Mouse (Mus musculus) limb, embryonic 13.5 days (tissue): ENCODE results near the gene Elmo2. TPM values are rescaled to one million over a fixed set of nuclear protein-coding genes. Genes with fewer than 3 reads are reported as not detected.

Experiments
- ATAC-seq: fragments of 200-750 bp; cut with Nextera tagmentation; 2 replicates; pipeline ENCODE4 v1.8.0; 2017; ENCODE audit warnings: low read depth, moderate number of reproducible peaks, moderate TSS enrichment; ENCODE audit not compliant: low FRiP score
- H3K27ac ChIP-seq: fragments of 300-500 bp; sonication (generic); 2 replicates; pipeline ENCODE4 v1.5.1; 2015; ENCODE audit warnings: inconsistent platforms, mild to moderate bottlenecking, moderate library complexity
- H3K27me3 ChIP-seq: fragments of 300-500 bp; sonication (generic); 2 replicates; pipeline ENCODE4 v1.6.1; 2015; ENCODE audit warnings: mild to moderate bottlenecking, inconsistent platforms
- H3K36me3 ChIP-seq: fragments of 300-500 bp; sonication (generic); 2 replicates; pipeline ENCODE4 v1.6.1; 2015; ENCODE audit warnings: inconsistent platforms, mild to moderate bottlenecking, moderate library complexity
- H3K4me1 ChIP-seq: fragments of 300-500 bp; sonication (generic); 2 replicates; pipeline ENCODE4 v1.6.1; 2015; ENCODE audit warnings: inconsistent platforms
- H3K4me2 ChIP-seq: fragments of 300-500 bp; sonication (generic); replicated peaks from 2 replicates; pipeline ENCODE4 v1.6.1; 2015; ENCODE audit warnings: inconsistent platforms, mild to moderate bottlenecking, moderate library complexity
- H3K4me3 ChIP-seq: fragments of 300-500 bp; sonication (generic); 2 replicates; pipeline ENCODE4 v1.5.1; 2015; ENCODE audit warnings: moderate library complexity, mild to moderate bottlenecking, inconsistent platforms
- H3K9ac ChIP-seq: fragments of 300-500 bp; sonication (generic); 2 replicates; pipeline ENCODE4 v1.6.1; 2015; ENCODE audit warnings: mild to moderate bottlenecking, inconsistent platforms
- H3K9me3 ChIP-seq: fragments of 300-500 bp; sonication (generic); 2 replicates; pipeline ENCODE4 v1.6.1; 2016; ENCODE audit warnings: inconsistent platforms
- WGBS: fragments of 180-500 bp; shearing (Covaris S2); methylation state at CpG from one replicate; pipeline ENCODE4 v1.1.7; 2015; 5-methylcytosine and 5-hydroxymethylcytosine counted together
- polyA plus RNA-seq: library from polyadenylated mRNA; unstranded; fragments of >200 nt; fragmentation: Nextera tagmentation; extraction: Ambion mirVana; gene quantifications from 2 replicates; pipeline ENCODE4 v1.2.1, GENCODE M21; 2015

The Elmo2 gene
- polyA plus RNA-seq, 1 experiment from 2014 or later = 86.4 TPM

DNA sequence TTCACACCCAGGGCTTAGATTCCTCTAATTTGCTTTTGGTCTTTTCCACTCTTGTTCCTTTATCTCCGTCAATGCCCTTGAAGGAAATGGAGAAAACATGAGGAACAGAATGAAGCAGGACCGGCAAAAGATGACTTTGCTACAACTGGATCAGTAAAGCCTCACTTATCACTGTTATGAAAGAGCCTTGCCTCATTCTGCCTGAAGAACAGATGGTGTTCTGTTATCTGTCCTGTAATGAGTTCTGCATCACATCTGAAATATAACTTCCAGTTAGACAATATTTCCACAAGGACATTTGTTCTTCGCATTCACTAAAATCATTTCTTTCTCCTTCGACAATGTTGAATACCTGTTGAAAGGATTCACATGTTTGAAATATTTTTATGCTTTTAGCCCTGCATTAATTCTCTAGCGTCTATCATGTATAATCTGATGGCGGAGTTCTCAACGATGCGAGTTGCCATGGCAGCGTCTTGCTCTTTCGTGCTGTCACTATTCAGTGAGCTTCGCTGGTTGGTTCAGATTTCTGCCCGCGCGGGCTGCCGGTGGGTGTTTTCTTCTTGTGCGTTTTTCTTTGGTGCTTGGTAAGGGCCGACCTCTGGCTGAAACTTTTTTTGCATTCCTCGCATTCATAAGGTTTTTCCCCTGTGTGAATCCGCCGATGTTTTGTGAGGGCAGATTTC is 25.7 kb upstream of the Elmo2 start:
- ATAC-seq = no peak
- 91% methylated on average over 20 of the region's 20 CpGs for WGBS
- no peak overlapping the region for H3K4me2 ChIP-seq

DNA sequence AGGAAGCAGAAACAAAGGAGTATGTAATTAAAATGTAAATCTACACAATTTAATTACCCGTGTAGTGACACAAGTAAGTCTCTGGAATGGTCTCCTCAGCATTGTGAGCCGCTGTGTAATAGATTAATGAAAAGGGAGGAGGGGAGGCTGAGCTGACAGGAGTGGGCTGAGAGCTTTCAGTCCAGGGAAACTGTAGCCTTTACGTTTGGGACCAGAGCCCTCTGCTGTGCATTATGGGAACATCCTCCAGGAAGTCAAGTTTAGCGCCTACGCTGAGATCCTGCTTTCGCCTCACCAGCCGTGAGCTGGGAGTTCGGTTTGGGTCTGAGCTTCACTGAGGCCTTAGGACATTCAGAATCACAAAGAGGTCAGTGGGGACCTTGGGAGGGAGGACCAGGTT is 23.2 kb upstream of the Elmo2 start:
- no peak for ATAC-seq

More for the DNA sequence above, 25.7 kb upstream of the Elmo2 start:
- no peak overlapping the region for H3K27ac ChIP-seq
- H3K27me3 ChIP-seq = 0 out of 2 replicates have a peak, but pooled peaks cover 4% of the 10 kb centered on the region
- no peak overlapping the region for H3K9ac ChIP-seq
- no peaks in the 10 kb centered on the region for H3K36me3 ChIP-seq
- no peak overlapping the region for H3K4me3 ChIP-seq
- H3K4me1 ChIP-seq = 0 out of 2 replicates have a peak, but pooled peaks cover 3% of the 10 kb centered on the region
- H3K9me3 ChIP-seq = peaks cover 23% of the 10 kb centered on the region

DNA sequence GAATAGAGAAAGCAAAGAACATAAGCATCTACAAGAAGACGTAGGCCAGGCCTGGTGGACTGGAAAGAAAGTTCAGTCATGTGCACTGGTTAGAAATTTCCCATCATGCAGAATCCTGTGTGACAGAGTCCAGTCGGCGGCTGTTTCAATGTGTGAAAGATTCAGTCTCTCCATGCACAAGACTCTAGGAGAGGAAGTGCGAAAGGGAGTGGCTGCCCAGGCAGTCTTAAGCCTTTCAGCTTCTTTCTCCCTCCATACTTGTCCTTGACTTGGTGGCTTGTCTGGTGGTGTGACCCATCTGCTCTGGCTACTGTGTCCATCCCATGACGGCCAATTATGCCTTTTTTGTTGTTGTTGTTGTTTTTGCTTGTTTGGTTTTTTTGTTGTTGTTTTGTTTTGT is 19.9 kb upstream of the Elmo2 start:
- H3K9me3 ChIP-seq = no peaks in the 10 kb centered on the region
- WGBS = 91% methylated on average over 5 of the region's 5 CpGs
- no peak overlapping the region for H3K9ac ChIP-seq
- H3K27ac ChIP-seq = no peak overlapping the region
- no peak for ATAC-seq
- H3K27me3 ChIP-seq = 0 out of 2 replicates have a peak, but pooled peaks cover 4% of the 10 kb centered on the region
- H3K4me1 ChIP-seq = 0 out of 2 replicates have a peak, but pooled peaks cover 3% of the 10 kb centered on the region
- H3K36me3 ChIP-seq = no peaks in the 10 kb centered on the region
- no peak overlapping the region for H3K4me2 ChIP-seq
- no peak overlapping the region for H3K4me3 ChIP-seq

More for the DNA sequence above, 23.2 kb upstream of the Elmo2 start:
- H3K9me3 ChIP-seq = peaks cover 23% of the 10 kb centered on the region
- no peak overlapping the region for H3K4me2 ChIP-seq
- 0 out of 2 replicates have a peak, but pooled peaks cover 4% of the 10 kb centered on the region for H3K27me3 ChIP-seq
- H3K4me3 ChIP-seq = no peak overlapping the region
- 0 out of 2 replicates have a peak, but pooled peaks cover 3% of the 10 kb centered on the region for H3K4me1 ChIP-seq
- 26% methylated on average over 8 of the region's 8 CpGs for WGBS
- H3K36me3 ChIP-seq = no peaks in the 10 kb centered on the region
- H3K9ac ChIP-seq = no peak overlapping the region
- no peak overlapping the region for H3K27ac ChIP-seq

DNA sequence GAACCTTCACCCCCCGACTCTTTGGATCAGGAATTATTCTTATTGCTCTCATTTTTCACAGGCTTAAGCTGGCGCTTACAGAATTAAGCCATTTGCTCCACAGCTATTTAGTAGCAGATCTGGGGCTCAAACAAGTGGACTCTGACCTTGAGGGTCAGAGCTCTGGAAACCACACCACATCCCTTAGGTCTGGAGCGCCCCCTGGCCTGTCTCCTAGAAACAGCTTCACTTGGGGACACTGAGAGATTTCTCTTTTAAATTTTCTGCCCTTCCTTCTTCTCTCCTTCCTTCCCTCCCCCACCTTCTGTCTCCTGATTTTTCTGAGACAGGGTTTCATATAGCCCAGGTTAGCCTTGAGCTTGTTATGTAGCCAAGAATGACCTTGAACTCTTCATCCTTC is 10.9 kb upstream of the Elmo2 start:
- Histone ChIP-seq H3K36me3 (no peaks in the 10 kb centered on the region), H3K27ac (no peak overlapping the region)
- WGBS = 19% methylated on average over 3 of the region's 3 CpGs

DNA sequence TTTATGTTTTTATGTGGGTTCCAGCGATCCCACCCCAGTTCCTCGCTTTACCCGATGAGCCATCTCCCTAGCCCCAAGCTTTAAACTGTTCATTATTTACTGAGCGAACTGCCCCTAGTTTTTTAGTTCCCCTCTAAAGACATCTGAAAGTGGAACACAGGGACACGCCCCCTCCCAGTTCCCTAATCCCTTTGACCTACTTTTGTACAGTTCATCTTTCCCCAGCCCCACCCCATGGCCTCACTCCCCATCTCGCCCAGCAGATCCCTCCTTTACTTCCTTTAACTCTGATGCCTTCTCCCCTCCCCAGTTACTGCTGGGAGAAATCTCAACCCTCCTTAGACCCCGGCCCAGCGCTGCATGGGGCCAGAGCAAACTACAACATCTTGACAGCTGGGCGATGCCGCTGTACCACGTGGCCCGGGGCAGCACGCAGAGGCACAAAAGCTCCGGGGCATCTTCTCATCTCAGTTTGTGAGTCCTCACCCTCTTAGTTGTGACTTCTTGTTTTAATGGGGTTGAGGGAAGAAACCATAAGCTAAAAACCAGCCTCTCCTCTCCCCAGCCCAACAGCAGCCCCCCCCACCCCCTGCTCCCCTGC is 6.4 kb upstream of the Elmo2 start:
- H3K4me1 ChIP-seq = 0 out of 2 replicates have a peak, but pooled peaks cover 3% of the 10 kb centered on the region
- H3K4me3 ChIP-seq = no peak overlapping the region
- WGBS = 52% methylated on average over 14 of the region's 14 CpGs
- ATAC-seq = no peak
- peaks cover 3% of the 10 kb centered on the region; the same call in 1 of the 2 replicates for H3K9me3 ChIP-seq
- peaks cover 13% of the 10 kb centered on the region; the same call in 1 of the 2 replicates for H3K27me3 ChIP-seq
- H3K36me3 ChIP-seq = no peaks in the 10 kb centered on the region
- no peak overlapping the region for H3K27ac ChIP-seq
- no peak overlapping the region for H3K9ac ChIP-seq
- H3K4me2 ChIP-seq = no peak overlapping the region

More for the DNA sequence above, 10.9 kb upstream of the Elmo2 start:
- Histone ChIP-seq H3K9ac (no peak overlapping the region), H3K9me3 (no peaks in the 10 kb centered on the region), H3K4me2 (no peak overlapping the region), H3K4me3 (no peak overlapping the region), H3K27me3 (peaks cover 5% of the 10 kb centered on the region; the same call in 1 of the 2 replicates), H3K4me1 (0 out of 2 replicates have a peak, but pooled peaks cover 3% of the 10 kb centered on the region)
- ATAC-seq = no peak

DNA sequence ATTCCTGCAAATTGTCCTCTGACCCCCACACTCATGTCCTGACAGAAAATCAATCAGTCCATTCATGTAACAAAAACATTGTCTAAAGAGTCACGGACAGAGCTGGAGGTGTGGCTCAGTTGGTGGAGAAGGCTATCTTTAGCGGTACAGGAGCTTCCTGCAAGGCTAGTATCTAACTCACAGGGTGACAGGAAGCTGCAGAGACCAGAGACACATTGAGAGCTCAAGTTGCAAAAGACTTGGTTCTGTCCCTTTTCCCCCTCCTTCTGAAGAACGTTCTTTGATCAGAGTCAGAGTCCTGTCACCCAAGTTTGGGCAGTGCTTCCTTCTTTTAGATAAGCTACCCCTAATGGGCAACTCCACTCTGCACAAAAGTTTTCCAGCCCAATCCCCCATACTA is 3.4 kb upstream of the Elmo2 start:
- 39% methylated on average over 3 of the region's 3 CpGs for WGBS
- Histone ChIP-seq H3K9ac (no peak overlapping the region), H3K4me1 (peaks cover 22% of the 10 kb centered on the region), H3K27me3 (peaks cover 13% of the 10 kb centered on the region; the same call in 1 of the 2 replicates), H3K4me2 (no peak overlapping the region), H3K4me3 (no peak overlapping the region), H3K9me3 (peaks cover 3% of the 10 kb centered on the region; the same call in 1 of the 2 replicates), H3K27ac (no peak overlapping the region), H3K36me3 (no peaks in the 10 kb centered on the region)
- ATAC-seq = no peak

DNA sequence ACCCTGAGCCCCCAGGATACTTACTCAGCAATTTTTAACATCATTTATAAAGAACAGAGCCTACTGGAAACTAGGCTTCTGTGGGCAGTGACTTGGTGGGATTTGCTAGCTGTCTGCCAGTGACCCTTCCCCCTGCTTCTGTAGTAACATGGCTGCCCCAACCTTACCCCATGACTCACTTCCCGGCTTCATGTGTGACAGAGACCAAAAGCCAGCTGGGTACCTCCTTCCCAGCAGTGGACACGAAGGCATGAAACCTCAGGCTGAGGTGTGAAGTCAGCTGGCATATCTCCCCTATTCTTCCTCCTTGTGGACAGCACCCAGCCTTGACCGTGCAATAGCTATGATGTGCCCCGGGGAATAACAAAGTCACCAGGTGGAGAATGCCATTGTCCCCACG is 2.5 kb upstream of the Elmo2 start:
- Histone ChIP-seq H3K9me3 (peaks cover 3% of the 10 kb centered on the region; the same call in 1 of the 2 replicates), H3K27me3 (peaks cover 13% of the 10 kb centered on the region; the same call in 1 of the 2 replicates), H3K4me1 (peaks cover 31% of the 10 kb centered on the region), H3K27ac (no peak overlapping the region), H3K4me3 (no peak overlapping the region), H3K36me3 (0 out of 2 replicates have a peak, but pooled peaks cover under 1% of the 10 kb centered on the region), H3K9ac (no peak overlapping the region), H3K4me2 (no peak overlapping the region)
- no peak for ATAC-seq
- 71% methylated on average over 5 of the region's 5 CpGs for WGBS

DNA sequence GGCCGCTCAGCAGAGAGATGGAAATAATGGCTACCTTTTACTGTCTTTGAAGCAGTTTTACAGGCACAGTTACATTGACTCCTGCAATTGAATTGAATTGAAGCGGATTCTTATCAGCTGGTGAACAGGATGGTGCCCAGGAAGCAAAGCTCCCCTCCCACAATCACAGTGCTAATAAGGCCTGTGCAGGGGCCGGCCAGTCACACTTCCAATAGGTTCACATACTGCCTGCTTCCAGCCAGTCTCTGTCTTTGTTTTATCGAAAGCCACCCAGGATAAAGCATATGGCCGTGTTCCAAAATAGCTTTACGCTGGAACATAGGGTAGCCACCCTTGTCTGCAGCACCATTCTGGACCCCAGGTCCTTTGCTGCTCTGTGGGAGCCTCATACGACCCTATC is 1.1 kb upstream of the Elmo2 start:
- 43% methylated on average over 7 of the region's 7 CpGs for WGBS
- Histone ChIP-seq H3K4me1 (peaks cover 32% of the 10 kb centered on the region), H3K36me3 (0 out of 2 replicates have a peak, but pooled peaks cover 3% of the 10 kb centered on the region), H3K9me3 (peaks cover 3% of the 10 kb centered on the region; the same call in 1 of the 2 replicates), H3K27me3 (peaks cover 8% of the 10 kb centered on the region; the same call in 1 of the 2 replicates), H3K4me2 (peak overlapping the region; percentile 94), H3K4me3 (peak overlapping the region; percentile 94), H3K27ac (no peak overlapping the region), H3K9ac (peak overlapping the region; percentile 71)
- ATAC-seq = no peak

DNA sequence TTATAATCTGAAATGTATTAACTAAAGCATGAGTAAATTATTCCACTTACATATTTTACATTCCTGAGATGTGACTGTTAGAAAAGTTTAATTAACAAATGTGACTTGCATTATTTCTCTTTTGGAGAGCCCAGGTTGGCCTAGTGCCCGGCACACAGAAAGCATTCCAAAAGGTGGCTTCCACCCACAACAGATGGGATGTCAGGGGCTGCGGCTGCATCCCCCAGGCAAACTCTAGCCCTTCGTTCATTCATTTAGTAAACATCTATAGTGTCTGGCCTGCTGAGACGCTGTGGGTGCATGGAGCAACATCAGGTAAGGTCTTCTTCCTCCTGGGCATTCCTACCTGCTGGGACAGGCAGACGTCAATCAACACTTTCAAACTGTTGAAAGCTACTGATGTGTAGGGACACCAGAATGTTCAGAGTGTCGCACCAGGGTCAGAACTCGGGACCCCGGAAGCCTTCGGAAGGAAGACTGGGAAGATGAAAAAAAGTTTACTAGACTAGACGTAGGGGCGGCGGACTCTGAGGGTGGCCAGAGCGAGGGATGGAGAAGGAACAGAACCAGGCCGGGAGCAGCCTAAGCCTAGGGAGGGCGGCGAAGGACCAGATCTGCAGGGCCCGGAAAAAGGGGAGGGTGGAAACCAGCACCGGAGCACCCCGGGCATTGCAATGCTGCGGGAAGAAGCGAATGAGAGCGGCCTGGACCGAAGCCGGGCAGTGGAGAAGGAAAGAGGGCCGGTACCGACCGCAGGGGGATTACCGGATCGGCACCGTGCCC is 567 bp downstream of the Elmo2 start:
- Histone ChIP-seq H3K4me1 (peaks cover 43% of the 10 kb centered on the region), H3K9me3 (no peaks in the 10 kb centered on the region), H3K4me2 (peak overlapping the region; percentile 94), H3K27me3 (0 out of 2 replicates have a peak, but pooled peaks cover 8% of the 10 kb centered on the region), H3K36me3 (0 out of 2 replicates have a peak, but pooled peaks cover 3% of the 10 kb centered on the region), H3K9ac (peak overlapping the region; percentile 94), H3K4me3 (peak overlapping the region; percentile 94), H3K27ac (peak overlapping the region; percentile 67)
- peak; percentile 44 for ATAC-seq
- WGBS = under 1% methylated on average over 30 of the region's 30 CpGs

DNA sequence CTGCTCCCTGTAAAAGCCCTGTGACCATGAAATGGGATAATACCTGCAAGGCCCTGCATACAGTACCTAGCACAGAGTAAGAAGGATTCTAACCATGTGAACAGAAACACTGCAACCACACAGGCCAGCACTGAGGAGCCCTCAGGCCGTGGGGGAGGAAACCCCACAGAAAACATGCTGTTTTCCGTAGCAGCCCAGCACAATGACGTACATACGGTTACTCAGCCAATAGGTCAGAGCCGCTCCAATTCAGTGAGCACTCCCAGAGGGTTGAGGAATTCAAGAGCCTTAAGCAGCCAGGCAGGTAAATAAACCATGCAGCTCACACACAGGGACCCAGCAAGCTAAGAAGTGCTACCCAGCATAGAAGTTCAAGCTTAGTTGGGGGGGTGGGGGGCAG is 2.4 kb downstream of the Elmo2 start:
- H3K27ac ChIP-seq = no peak overlapping the region
- H3K9me3 ChIP-seq = no peaks in the 10 kb centered on the region
- peak overlapping the region; percentile 94; the same call in 1 of the 2 replicates for H3K4me2 ChIP-seq
- WGBS = 63% methylated on average over 5 of the region's 5 CpGs
- no peak overlapping the region for H3K4me3 ChIP-seq
- no peak for ATAC-seq
- peak overlapping the region; percentile 5; the same call in 1 of the 2 replicates for H3K9ac ChIP-seq
- 0 out of 2 replicates have a peak, but pooled peaks cover 3% of the 10 kb centered on the region for H3K36me3 ChIP-seq
- H3K27me3 ChIP-seq = 0 out of 2 replicates have a peak, but pooled peaks cover 4% of the 10 kb centered on the region
- H3K4me1 ChIP-seq = peaks cover 55% of the 10 kb centered on the region

DNA sequence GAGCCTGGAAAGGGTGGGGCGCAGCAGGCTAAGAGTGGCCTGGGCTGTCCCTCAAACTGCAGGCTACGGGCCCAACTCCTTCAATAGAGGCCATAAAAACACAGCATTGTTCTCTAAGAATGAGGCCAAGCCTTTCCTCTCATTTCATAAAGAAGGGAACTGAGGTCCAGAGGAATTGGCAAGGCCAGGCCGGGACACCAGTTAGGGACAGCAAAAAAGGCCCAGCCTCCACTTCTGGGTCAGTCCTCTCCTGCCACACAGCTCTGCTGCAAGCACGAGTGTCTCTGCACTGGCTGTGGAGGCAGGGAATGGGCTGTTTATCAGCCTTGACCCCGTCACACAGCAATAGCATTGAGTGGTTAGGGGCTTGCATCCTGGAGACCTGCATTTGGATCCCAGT is 2.8 kb downstream of the Elmo2 start:
- H3K4me2 ChIP-seq = no peak overlapping the region
- no peak overlapping the region for H3K27ac ChIP-seq
- H3K27me3 ChIP-seq = no peaks in the 10 kb centered on the region
- H3K36me3 ChIP-seq = 0 out of 2 replicates have a peak, but pooled peaks cover 3% of the 10 kb centered on the region
- H3K9ac ChIP-seq = peak overlapping the region; percentile 5; the same call in 1 of the 2 replicates
- ATAC-seq = no peak
- no peak overlapping the region for H3K4me3 ChIP-seq
- peaks cover 60% of the 10 kb centered on the region for H3K4me1 ChIP-seq
- WGBS = 79% methylated on average over 5 of the region's 5 CpGs
- H3K9me3 ChIP-seq = no peaks in the 10 kb centered on the region
